In the genomic region with DNA sequence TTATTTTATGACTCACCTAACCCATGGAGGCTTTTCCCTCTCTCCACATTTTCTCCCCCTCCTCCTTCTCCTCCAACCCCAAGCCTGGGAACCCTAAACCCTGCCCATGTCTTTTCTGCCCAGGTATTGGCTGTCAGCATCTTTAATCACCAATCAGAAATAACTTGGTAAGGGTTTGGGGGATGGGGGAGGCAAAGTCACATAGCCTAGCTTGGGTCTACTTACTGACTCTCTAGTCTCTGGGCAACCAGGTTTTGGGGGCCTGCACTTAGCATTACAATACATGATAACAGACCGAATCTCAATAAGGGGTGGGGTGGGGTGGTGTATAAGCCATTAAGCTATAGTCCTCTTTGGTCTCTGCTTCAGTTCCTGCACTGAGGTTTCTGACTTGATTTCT, we compare ENCODE assay signal across 21 mouse cellular contexts.
"Had no signal": no experiment of that assay in that cellular context is flagged by ENCODE, and none has a peak within 500 bp of the region (broad histone marks: within the 10 kb centered on the region; RNA-seq: fewer than 3 reads in every experiment).

No protein-coding gene starts in this region.

- DNase-seq: gastrocnemius, adult 2 months; gastrocnemius, postnatal 10 days; gastrocnemius, postnatal 25 days; heart, adult 2 months; heart, postnatal 14 days; heart, postnatal 4 days; kidney, adult 18-20 months; kidney, adult 8-10 months; kidney, postnatal 10 days; kidney, postnatal 4 days; liver; liver, embryonic 13.5 days had no signal

- H3K27me3 ChIP-seq: heart, embryonic 13.5 days; heart, embryonic 15.5 days; hindbrain, embryonic 12.5 days; intestine, embryonic 15.5 days; limb, embryonic 12.5 days; liver, embryonic 13.5 days had no signal

- H3K9me3 ChIP-seq: heart, embryonic 15.5 days; hindbrain, embryonic 12.5 days; intestine, embryonic 15.5 days; limb, embryonic 10.5 days; limb, embryonic 12.5 days had no signal

- H3K36me3 ChIP-seq: heart, embryonic 13.5 days; heart, embryonic 15.5 days; hindbrain, embryonic 10.5 days; hindbrain, embryonic 12.5 days; intestine, embryonic 15.5 days; limb, embryonic 10.5 days; limb, embryonic 12.5 days; liver, embryonic 13.5 days had no signal

- H3K4me1 ChIP-seq: heart, embryonic 13.5 days; heart, embryonic 15.5 days; hindbrain, embryonic 10.5 days; hindbrain, embryonic 12.5 days; intestine, embryonic 15.5 days; limb, embryonic 10.5 days; limb, embryonic 12.5 days; liver, embryonic 13.5 days had no signal

- H3K4me3 ChIP-seq: gastrocnemius, adult 2 months; heart, adult 2 months; heart, embryonic 13.5 days; heart, embryonic 15.5 days; hindbrain, embryonic 10.5 days; hindbrain, embryonic 12.5 days; intestine, embryonic 15.5 days; layer of hippocampus, adult 2 months; left cerebral cortex, adult 2 months; limb, embryonic 10.5 days; limb, embryonic 12.5 days; liver, embryonic 13.5 days had no signal
